Mouse (Mus musculus): ENCODE measurements around the gene Trp53i13.

GRCm38 (mm10) chr11:77493512-77494343 lies 22.1 kb downstream of the Trp53i13 start, which contains the start of gene Git1:
- TF ChIP-seq CTCF (IDR thresholded peaks at IDR 0.05; ENCODE audit: extremely low read depth, insufficient read length, insufficient replicate concordance, low read depth, low read length) (no peak), POLR2A (IDR thresholded peaks at IDR 0.05; ENCODE audit: low read depth, low read length) (peak; percentile 41; the same call in 1 of the 2 replicates)

Measured in small intestine, adult 2 months (tissue).